Mouse (Mus musculus) heart, embryonic 13.5 days (tissue): ENCODE results near the gene Snx10. TPM values are rescaled to one million over a fixed set of nuclear protein-coding genes. Genes with fewer than 3 reads are reported as not detected.
A peak's percentile ranks its signal among the peaks of the same experiment; 100 is the strongest.

Source experiments
- ATAC-seq: fragments of 200-750 bp; cut with Nextera tagmentation; 2 replicates; pipeline ENCODE4 v1.8.0; 2017; ENCODE audit warnings: moderate TSS enrichment; ENCODE audit not compliant: insufficient number of reproducible peaks, low FRiP score, low TSS enrichment; ENCODE audit errors: extremely low read depth
- H3K27ac ChIP-seq: fragments of 300-500 bp; sonication (generic); replicated peaks from 2 replicates; pipeline ENCODE4 v1.5.1; 2015; ENCODE audit warnings: moderate library complexity, mild to moderate bottlenecking, inconsistent platforms
- H3K27me3 ChIP-seq: fragments of 300-500 bp; sonication (generic); replicated peaks from 2 replicates; pipeline ENCODE4 v1.6.1; 2015; ENCODE audit warnings: mild to moderate bottlenecking, inconsistent platforms
- H3K36me3 ChIP-seq: fragments of 300-500 bp; sonication (generic); 2 replicates; pipeline ENCODE4 v1.6.1; 2015; ENCODE audit warnings: mild to moderate bottlenecking, inconsistent platforms
- H3K4me1 ChIP-seq: fragments of 300-500 bp; sonication (generic); 2 replicates; pipeline ENCODE4 v1.6.1; 2015; ENCODE audit warnings: inconsistent platforms
- H3K4me2 ChIP-seq: fragments of 300-500 bp; sonication (generic); 2 replicates; pipeline ENCODE4 v1.6.1; 2015; ENCODE audit warnings: inconsistent platforms, mild to moderate bottlenecking, moderate library complexity
- H3K4me3 ChIP-seq: fragments of 300-500 bp; sonication (generic); 2 replicates; pipeline ENCODE4 v1.5.1; 2015; ENCODE audit warnings: moderate library complexity, mild to moderate bottlenecking, inconsistent platforms
- H3K9ac ChIP-seq: fragments of 300-500 bp; sonication (generic); 2 replicates; pipeline ENCODE4 v1.6.1; 2015; ENCODE audit warnings: inconsistent platforms, mild to moderate bottlenecking, moderate library complexity
- H3K9me3 ChIP-seq: fragments of 300-500 bp; sonication (generic); 2 replicates; pipeline ENCODE4 v1.6.1; 2016; ENCODE audit warnings: inconsistent platforms
- WGBS: fragments of 180-500 bp; shearing (Covaris S2); methylation state at CpG from one replicate; pipeline ENCODE4 v1.1.7; 2015; ENCODE audit warnings: mixed read lengths; 5-methylcytosine and 5-hydroxymethylcytosine counted together
- polyA plus RNA-seq: library from polyadenylated mRNA; unstranded; fragments of >200 nt; fragmentation: Nextera tagmentation; extraction: Ambion mirVana; gene quantifications from 2 replicates; pipeline ENCODE4 v1.2.1, GENCODE M21; 2015

Snx10 gene
- polyA plus RNA-seq, 1 experiment from 2014 or later, result 16.6 TPM

DNA sequence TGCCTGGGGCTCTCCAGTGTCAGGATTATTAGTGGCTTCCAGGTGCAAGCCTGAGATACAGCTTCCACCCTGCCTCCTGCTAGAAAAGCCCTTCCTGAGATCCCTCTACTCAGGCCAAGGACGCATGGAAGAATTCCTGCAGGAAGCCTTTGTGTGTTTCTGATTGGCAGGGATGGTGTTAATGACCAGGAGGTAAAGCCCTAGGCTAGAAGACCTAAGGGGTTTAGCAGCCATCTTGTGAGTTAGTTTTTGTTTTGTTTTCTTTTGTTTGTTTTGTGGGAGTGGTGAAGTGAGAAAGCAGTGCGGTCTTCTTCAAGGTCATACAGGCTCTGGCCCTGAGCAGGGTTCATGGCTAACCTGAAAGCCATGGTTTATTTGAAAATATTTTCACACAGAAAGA is 16.1 kb upstream of the Snx10 start:
- ATAC-seq, result no peak
- no peaks in the 10 kb centered on the region for H3K36me3 ChIP-seq
- H3K4me1 ChIP-seq, result peaks cover 9% of the 10 kb centered on the region; the same call in 1 of the 2 replicates
- H3K4me2 ChIP-seq, result no peak overlapping the region
- H3K27ac ChIP-seq, result no peak overlapping the region
- no peak overlapping the region for H3K9ac ChIP-seq
- H3K9me3 ChIP-seq, result no peaks in the 10 kb centered on the region
- H3K4me3 ChIP-seq, result no peak overlapping the region
- WGBS, result 58% methylated on average over 2 of the region's 2 CpGs
- no peaks in the 10 kb centered on the region for H3K27me3 ChIP-seq

DNA sequence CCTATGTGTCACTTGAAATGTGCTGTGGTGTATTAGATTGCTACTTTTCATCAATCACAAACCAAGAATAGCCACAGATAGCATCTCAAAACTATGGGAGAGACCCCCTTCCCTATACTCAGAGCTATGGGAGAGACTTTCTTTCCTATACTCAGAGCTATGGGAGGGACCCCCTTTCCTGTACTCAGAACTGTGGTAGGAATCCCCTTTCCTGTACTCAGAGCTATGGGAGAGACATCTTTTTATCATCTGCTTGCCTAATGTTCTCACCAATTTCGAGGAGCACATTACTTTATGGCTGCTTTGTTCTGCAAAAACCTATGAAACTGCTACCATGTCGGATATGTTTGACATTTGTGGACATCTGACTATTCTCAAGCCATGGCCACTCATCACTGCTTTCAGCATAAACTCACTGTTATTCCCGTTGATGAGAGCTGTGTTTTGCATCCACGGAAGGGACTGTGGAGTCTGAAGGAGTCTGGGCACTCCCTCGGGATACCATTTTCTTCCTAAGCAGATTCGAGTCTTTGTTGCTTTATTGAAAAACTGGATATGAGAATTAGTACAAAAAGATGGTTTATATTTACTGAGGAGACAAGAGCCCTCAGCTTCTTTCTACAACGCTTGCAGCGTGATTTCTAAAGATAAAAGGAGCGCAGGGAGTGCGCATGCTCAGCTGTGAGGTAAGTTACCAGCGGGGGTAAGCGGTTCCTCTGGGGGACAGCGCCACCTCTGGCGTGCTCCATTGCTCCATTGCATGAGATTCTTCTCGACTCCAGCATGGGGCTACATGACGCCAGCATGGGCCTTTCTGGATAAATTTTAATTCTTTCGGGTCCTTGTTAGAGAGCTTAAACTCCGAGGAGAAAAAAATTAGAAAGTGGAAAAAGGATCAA is 14.7 kb upstream of the Snx10 start:
- WGBS, result 20% methylated on average over 18 of the region's 18 CpGs
- ATAC-seq, result no peak

DNA sequence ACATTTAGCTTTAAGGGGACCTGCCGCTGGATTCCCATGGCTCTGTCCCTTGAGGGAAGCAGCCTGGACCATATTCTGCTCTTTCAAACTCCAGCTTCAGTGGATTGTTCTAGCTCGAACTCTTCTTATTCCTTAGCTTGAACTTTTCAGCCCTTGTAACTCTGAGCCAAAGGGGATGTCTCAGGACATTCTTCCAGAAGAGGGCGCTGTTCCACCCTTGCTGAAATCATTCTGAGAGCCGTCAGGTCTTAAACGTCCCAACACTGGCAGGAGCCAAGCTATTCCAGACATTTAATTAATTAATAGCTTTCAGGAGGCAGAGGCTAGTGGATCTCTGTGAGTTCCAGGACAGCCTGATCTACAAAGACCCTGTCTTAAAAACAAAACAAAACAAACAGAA is 13.6 kb upstream of the Snx10 start:
- Histone ChIP-seq H3K9ac (no peak overlapping the region), H3K27me3 (no peaks in the 10 kb centered on the region), H3K4me2 (peak overlapping the region; percentile 66), H3K9me3 (no peaks in the 10 kb centered on the region), H3K4me1 (peaks cover 9% of the 10 kb centered on the region; the same call in 1 of the 2 replicates), H3K4me3 (no peak overlapping the region), H3K27ac (no peak overlapping the region), H3K36me3 (no peaks in the 10 kb centered on the region)
- 27% methylated on average over 5 of the region's 5 CpGs for WGBS
- no peak for ATAC-seq

More for the DNA sequence above, 14.7 kb upstream of the Snx10 start:
- no peaks in the 10 kb centered on the region for H3K9me3 ChIP-seq
- peak overlapping the region; percentile 69 for H3K9ac ChIP-seq
- H3K4me1 ChIP-seq, result peaks cover 9% of the 10 kb centered on the region; the same call in 1 of the 2 replicates
- H3K4me3 ChIP-seq, result peak overlapping the region; percentile 49
- H3K36me3 ChIP-seq, result no peaks in the 10 kb centered on the region
- no peaks in the 10 kb centered on the region for H3K27me3 ChIP-seq
- no peak overlapping the region for H3K27ac ChIP-seq
- H3K4me2 ChIP-seq, result peak overlapping the region; percentile 66

DNA sequence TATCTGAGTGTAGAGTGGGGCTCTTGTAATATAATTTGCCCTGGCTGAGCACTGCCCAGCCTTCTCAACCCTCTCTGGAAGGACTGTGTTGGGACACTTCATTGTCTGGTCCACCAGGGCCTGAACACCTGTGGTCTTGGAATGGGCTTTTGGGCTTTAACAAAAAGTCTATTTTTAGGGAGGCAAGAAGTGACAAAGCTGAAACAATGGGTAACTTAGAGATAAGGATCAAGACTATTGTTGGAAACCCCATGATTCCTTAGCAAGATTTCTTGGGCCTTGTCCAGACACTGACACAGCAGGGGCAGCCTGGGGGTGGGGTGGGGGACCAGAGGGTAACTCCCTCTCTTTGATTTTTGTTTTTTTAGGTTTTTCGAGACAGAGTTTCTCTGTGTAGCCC is 12.8 kb upstream of the Snx10 start:
- Histone ChIP-seq H3K4me3 (no peak overlapping the region), H3K36me3 (no peaks in the 10 kb centered on the region), H3K9ac (no peak overlapping the region), H3K4me1 (peaks cover 7% of the 10 kb centered on the region; the same call in 1 of the 2 replicates), H3K4me2 (no peak overlapping the region), H3K9me3 (no peaks in the 10 kb centered on the region), H3K27me3 (no peaks in the 10 kb centered on the region), H3K27ac (no peak overlapping the region)
- ATAC-seq, result no peak
- 76% methylated on average over 1 of the region's 1 CpGs for WGBS

DNA sequence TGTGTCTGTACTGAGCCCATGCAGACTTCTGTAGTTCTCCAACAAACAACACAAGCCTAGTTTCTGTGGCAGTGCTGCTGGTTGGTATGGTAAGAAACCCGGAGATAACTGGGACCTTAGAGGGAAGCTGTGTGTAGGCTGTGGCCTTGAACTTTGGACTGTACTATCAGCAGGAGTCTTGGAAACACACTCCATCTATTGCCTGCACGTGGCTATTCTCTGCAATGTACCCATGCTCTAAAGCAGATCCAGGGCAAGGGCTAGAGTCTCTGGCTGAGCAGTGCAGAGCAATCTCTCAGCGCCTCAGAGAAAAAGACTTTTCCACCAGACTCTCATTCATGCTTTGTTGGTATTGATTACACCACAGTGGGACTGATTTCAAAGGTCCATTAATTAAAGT is 10.0 kb upstream of the Snx10 start:
- Histone ChIP-seq H3K4me3 (no peak overlapping the region), H3K27me3 (no peaks in the 10 kb centered on the region), H3K9me3 (peaks cover 8% of the 10 kb centered on the region), H3K4me2 (no peak overlapping the region), H3K9ac (no peak overlapping the region), H3K27ac (no peak overlapping the region), H3K36me3 (no peaks in the 10 kb centered on the region), H3K4me1 (peaks cover 7% of the 10 kb centered on the region; the same call in 1 of the 2 replicates)
- WGBS, result 67% methylated on average over 3 of the region's 3 CpGs
- no peak for ATAC-seq

DNA sequence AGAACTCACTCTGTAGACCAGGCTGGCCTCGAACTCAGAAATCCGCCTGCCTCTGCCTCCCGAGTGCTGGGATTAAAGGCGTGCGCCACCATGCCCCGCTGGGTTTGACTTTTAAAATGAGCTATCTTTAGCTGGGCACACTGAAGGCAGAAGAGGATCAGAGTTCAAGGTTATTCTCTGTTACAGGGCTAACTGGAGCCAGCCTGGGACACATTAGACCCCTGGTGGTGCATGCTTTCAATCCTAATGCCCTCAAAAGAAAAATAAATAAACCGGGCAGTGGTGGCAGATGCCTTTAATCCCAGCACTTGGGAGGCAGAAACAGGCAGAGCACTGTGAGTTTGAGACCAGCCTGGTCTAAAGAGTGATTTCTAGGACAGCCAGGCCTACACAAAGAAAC is 8.8 kb upstream of the Snx10 start:
- H3K9ac ChIP-seq, result no peak overlapping the region
- no peak for ATAC-seq
- no peaks in the 10 kb centered on the region for H3K36me3 ChIP-seq
- H3K27ac ChIP-seq, result no peak overlapping the region
- no peak overlapping the region for H3K4me3 ChIP-seq
- H3K4me1 ChIP-seq, result no peaks in the 10 kb centered on the region
- peaks cover 8% of the 10 kb centered on the region for H3K9me3 ChIP-seq
- no peak overlapping the region for H3K4me2 ChIP-seq
- H3K27me3 ChIP-seq, result no peaks in the 10 kb centered on the region
- 82% methylated on average over 7 of the region's 7 CpGs for WGBS

DNA sequence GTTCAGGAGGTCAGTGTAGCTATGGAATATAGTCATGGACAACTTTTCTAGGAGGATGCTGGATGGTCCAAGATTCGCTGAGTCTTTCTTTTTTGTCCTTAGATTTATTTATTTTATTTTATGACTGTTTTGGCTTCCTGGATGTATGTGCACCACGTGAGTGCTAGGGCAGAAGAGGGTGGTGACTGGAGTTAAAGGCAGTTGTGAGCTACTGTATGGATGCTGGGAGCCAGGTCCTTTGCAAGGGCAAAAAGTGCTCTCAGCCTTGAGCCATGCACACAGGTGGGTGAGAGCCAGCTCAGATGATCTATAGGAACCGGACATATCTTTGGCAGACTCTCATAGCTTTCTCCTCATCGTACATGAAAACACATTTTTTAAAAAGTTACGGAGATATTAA is 391 bp upstream of the Snx10 start:
- Histone ChIP-seq H3K36me3 (no peaks in the 10 kb centered on the region), H3K27ac (peak overlapping the region; percentile 70; the same call in 1 of the 2 replicates), H3K4me2 (peak overlapping the region; percentile 85), H3K9ac (peak overlapping the region; percentile 90), H3K9me3 (no peaks in the 10 kb centered on the region), H3K27me3 (no peaks in the 10 kb centered on the region), H3K4me3 (peak overlapping the region; percentile 81), H3K4me1 (peaks cover 9% of the 10 kb centered on the region)
- 21% methylated on average over 5 of the region's 5 CpGs for WGBS
- no peak for ATAC-seq

DNA sequence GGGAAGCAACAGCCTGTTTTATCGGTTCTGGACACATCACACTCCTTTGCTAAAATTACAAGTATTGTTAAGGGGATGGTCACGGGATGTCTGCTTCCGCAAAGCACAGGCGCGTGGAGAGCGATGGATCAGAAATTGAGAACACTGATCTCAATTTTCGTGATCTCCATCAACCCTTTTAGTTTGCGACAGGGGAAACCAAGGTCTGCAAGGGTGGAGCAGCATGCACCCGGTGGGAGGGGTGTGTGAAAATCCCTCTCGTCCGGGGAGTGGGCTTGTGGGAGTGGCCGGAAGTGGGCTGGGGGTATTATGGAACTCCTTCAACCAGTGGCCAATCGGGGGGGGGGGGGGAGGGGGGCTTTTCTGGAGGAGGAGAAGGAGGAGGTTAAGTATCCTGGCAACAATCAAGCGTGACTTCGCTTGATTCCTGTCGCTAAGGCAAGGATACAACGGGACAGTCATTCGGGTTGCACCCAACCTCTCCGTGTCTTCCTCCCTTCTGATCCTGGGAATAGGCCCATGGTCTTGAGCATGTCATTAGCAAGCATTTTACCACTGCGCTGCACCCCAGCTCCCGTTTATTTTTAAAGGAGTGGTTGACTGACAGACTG is 725 bp downstream of the Snx10 start:
- H3K27ac ChIP-seq, result peak overlapping the region; percentile 70
- H3K4me2 ChIP-seq, result peak overlapping the region; percentile 85
- WGBS, result under 1% methylated on average over 18 of the region's 21 CpGs
- peak overlapping the region; percentile 90 for H3K9ac ChIP-seq
- no peaks in the 10 kb centered on the region for H3K9me3 ChIP-seq
- H3K36me3 ChIP-seq, result no peaks in the 10 kb centered on the region
- peak overlapping the region; percentile 81 for H3K4me3 ChIP-seq
- H3K27me3 ChIP-seq, result no peaks in the 10 kb centered on the region
- H3K4me1 ChIP-seq, result peaks cover 9% of the 10 kb centered on the region
- no peak for ATAC-seq

DNA sequence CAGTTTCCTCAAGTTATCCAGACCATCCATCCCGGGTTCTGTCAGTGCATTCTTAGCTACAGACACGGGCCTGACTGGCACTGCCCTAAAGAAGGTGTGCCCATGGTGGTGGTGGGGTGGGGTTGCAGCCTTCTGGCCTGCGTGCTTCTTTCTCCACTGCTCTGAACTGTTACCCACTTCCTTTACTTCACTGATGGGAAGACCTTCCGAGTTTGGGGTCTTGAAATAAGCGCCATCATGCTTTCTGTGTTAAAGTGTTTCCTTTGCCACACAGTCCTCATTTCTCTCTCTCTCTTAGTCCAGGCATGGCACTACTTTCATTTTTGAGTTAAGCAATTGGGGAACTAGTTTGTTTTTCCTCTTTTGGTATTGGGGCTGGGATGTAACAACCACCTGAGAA is 1.3 kb downstream of the Snx10 start:
- no peaks in the 10 kb centered on the region for H3K9me3 ChIP-seq
- H3K4me3 ChIP-seq, result peak overlapping the region; percentile 81
- peak overlapping the region; percentile 85 for H3K4me2 ChIP-seq
- peak overlapping the region; percentile 90 for H3K9ac ChIP-seq
- H3K27me3 ChIP-seq, result no peaks in the 10 kb centered on the region
- peak overlapping the region; percentile 32; the same call in 1 of the 2 replicates for H3K27ac ChIP-seq
- no peak for ATAC-seq
- peaks cover 9% of the 10 kb centered on the region for H3K4me1 ChIP-seq
- no peaks in the 10 kb centered on the region for H3K36me3 ChIP-seq
- WGBS, result 30% methylated on average over 5 of the region's 5 CpGs

DNA sequence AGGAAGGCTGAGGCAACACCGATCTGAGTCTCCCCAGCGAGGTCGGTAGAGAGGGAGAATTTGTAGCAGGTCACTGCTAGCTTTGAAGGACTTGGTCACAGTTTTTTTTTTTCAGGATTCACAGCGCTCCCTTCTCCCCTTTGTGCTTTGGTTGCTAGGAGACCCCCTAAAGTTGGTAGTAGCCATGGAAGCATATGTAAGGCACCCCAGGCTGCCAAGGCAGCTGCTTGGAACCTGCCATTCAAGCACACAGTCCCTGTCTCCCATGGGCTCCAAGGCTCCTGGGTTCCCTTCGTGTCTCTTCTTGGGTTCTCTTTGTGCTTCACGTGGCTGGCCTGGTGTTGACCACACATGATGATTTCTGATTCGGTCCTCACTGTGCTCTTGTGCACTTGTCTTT is 5.8 kb downstream of the Snx10 start:
- ATAC-seq, result no peak
- Histone ChIP-seq H3K9me3 (no peaks in the 10 kb centered on the region), H3K9ac (no peak overlapping the region), H3K36me3 (no peaks in the 10 kb centered on the region), H3K4me1 (peaks cover 15% of the 10 kb centered on the region), H3K27ac (no peak overlapping the region), H3K27me3 (no peaks in the 10 kb centered on the region), H3K4me2 (no peak overlapping the region), H3K4me3 (no peak overlapping the region)
- 78% methylated on average over 7 of the region's 7 CpGs for WGBS

DNA sequence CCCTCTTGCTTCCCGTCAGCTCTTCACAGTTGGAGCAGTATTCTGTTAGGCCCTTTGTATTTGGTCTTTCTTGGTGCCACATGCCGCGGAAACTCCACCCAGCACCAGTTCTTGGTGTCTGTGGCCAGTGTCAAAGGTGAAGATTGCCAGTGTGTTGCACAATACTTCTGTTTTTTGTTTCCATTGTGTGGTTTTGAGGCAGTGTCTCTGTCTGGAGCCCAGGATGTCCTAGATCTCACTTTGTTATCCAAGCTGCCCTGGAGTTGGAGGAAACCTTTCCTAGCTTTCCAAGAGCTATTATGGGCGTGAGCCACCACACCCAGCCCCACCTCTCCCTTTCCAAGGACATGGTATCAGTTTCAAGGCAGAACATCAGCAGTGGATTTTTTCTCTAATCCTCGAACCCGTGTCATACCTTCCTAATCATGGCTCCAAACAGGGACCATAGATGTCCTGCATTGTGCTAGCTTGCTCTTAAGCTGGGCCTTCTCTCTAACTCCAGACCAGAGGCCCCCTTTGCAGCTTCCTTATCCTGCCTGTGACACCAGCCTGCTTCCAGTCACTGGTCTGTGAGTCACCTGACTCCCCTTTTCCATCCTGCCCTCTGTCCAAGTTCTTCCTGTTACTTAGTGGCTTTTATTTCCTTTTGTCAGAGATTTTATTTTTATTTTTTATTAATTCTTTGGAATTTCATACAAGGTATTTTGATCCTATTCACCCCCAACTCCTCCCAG is 9.9 kb downstream of the Snx10 start:
- Histone ChIP-seq H3K9ac (no peak overlapping the region), H3K36me3 (no peaks in the 10 kb centered on the region), H3K9me3 (no peaks in the 10 kb centered on the region), H3K4me1 (peaks cover 9% of the 10 kb centered on the region), H3K4me2 (no peak overlapping the region), H3K27ac (no peak overlapping the region), H3K27me3 (no peaks in the 10 kb centered on the region), H3K4me3 (no peak overlapping the region)
- WGBS, result 69% methylated on average over 6 of the region's 6 CpGs
- ATAC-seq, result no peak
